Mouse (Mus musculus) gastrocnemius, adult 8-10 months (tissue): ENCODE results near the gene Fgfr3. TPM values are rescaled to one million over a fixed set of nuclear protein-coding genes. Genes with fewer than 3 reads are reported as not detected.

ENCODE experiments used
- DNase-seq, 2 experiments: peaks; one replicate each; pipeline ENCODE4 v3.0.0; 2022; ENCODE audit warnings: low spot score in 2 of 2
- total RNA-seq, 4 experiments: library from RNA; stranded (reverse); gene quantifications; 2 replicates each; pipeline ENCODE4 v1.2.4; 2022

The Fgfr3 gene
- total RNA-seq, result 1 to 10 TPM; 1.6 to 4.7 (median 1.9) TPM

DNA sequence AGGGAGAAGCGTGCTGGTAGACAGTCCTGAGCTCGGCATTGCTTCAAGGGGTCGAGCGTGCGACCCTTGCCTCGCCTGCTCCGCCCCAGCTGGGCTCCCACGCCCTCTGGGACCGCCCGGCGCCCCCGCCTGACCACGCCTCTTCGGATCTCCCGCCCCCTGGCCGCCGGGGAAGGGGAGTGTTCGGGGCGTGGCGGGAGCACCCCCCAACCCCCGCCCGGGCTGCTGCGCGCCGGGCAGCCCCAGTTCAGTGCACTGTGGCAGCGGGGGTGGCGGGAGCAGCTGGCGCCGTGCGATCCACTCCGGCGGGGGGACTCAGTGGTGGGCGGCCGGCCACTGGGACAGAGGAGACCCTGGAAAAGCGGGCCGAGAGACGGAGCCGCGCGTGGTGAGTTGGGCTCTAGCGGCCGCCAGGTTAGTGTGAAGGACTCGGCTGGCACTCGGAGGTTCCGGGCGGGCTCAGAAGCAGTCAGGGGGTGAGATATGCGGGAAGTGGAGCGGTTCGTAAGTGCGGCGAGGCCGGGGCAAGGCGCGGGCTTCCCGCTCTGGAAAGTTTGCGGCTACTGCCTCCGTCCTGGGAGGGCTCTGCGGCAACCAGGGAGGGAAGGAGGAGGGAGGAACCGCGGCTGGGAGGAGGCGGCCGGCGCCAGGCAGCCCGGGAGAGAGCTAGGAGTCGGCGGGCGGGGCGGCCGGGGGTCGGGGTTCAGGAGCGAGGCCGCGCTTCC lies at the start of gene Fgfr3:
Gene Fgfr3 (plus strand): TSS at position 134 of the 725 bp plus-strand sequence.
- peak in 1 of 2 experiments; percentile 39 for DNase-seq

DNA sequence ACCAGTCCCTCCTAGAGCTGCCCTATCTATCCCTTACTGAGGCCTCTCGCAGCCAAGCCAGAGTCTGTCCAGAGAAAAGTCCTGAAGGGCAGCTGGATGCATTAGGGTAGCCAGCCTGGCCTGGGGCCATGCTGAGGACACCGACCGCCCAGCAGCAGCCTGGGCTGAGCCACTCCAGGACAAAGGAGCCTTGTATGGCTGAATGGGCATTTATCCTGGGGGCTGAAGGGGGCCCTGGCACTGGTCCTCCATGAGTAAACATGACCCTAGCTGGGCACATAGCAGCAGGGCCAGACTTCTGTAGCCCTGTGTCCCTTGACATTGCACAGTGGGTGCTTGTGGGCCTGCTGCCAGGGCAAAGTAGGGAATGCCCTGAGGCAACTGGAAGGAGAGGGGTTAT lies 47.0 kb upstream of the Fgfr3 start:
- no peak for DNase-seq

DNA sequence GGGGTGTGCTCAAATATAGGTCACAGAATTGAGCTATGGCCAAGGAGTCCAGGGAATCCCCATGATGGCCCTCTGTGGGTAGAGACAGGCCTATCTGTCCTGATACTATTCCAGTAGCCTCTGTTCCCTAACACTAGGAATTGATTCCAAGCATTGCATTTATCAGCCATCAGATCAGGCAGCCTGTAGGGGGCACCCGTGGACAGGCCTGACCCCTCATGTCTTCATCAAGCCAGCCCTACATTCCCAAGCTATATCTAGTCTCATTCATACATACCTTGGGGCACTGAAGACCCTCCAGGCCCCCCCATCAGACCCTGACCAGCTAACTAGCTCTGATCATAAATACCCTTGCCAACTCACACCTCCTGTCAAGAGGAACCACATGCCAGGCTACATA lies 45.5 kb upstream of the Fgfr3 start:
- DNase-seq, result no peak

DNA sequence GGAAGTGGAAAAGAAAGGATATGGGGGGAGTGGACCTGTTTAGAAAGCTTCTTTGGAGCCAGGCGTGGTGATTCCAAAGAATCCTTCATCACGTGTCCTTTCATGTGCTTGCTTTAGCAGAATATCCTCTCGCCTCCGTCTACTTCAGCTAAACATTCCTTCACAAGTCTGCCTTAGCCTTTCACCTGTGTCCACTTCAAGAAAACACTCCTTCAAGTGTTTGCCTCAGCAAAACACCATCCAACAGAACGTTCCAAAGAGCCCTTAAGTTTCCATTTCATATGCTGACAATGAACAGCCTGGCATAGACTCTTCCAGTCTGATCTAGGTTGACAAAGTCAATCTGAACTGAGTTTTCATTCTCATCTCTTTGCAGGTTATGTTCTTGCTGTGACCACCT lies 43.2 kb upstream of the Fgfr3 start:
- no peak for DNase-seq

DNA sequence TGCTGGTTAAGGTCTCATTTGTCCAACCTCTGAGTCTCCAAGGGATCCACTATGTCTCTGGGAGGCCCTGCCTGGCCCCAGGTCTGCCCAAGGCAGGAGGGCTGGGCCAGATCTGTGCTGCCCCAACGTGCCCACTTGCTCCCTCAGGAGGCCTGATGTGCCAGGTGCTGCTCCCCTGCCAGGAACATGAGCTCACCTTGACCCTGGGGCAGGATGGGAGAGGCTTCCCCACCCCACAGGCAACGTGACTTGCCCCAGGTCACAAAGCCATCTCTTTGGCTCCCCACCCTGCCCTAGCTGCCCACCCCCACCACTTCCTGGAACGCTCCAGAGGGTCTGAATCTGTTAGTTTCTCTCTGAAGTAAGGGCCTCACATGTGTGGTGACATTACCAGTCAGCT lies 40.4 kb upstream of the Fgfr3 start:
- no peak for DNase-seq

DNA sequence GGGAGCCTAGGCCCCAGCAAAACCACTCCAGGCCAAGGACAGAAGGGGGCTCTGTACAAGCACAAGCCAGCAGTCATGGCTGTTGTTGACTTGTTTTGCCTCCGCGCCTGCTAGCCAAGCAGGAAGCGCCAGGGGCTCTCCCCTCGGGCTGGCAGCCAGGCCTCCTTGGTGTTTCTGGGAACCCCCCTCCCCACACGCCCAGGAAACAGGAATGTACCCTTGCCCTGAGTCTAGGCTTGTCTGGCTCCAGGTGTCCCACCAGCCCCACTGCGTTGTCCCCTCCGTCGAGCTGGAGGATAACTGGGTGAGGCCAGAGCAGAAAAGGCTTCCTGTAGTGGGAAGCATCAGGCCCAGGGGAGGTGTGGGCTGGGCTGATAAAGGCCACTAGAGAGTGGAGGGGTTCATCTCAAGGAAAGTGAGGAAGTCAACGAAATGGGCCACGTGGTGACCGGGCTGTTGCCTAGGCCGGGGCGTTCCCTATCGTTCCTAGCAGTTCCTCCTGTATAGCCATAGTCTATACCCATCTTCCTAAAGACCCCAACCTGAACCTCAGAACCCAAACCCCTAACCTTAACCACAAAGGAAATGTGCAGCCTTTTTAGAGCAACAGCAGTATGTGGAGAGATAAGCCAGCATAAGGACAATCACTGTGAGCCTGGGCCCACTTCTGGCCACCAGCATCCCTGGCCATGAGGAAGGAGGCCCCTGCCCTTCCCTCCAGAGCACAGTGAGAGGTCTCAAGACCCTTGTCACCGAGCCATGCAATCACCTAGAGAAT lies 39.7 kb upstream of the Fgfr3 start:
- no peak for DNase-seq

DNA sequence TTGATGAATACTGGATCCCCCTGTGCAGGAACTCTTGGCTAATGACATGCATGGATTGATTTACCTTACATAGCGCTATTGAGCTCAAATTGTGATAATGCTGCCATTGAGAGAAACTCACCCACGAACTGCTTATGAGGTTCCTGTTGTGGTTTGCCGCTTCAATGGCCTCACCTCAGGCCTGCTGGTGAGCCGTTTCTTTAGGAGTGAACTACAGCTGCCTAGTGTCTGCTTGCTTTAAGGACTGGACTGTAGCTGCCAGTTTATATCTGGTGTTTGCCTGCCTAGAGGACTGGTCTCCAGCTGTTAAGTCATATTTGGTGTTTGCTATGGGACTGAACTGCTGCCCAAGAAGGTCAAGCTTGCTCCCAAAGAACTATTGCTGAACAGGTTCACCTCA lies 38.5 kb upstream of the Fgfr3 start:
- DNase-seq, result no peak

DNA sequence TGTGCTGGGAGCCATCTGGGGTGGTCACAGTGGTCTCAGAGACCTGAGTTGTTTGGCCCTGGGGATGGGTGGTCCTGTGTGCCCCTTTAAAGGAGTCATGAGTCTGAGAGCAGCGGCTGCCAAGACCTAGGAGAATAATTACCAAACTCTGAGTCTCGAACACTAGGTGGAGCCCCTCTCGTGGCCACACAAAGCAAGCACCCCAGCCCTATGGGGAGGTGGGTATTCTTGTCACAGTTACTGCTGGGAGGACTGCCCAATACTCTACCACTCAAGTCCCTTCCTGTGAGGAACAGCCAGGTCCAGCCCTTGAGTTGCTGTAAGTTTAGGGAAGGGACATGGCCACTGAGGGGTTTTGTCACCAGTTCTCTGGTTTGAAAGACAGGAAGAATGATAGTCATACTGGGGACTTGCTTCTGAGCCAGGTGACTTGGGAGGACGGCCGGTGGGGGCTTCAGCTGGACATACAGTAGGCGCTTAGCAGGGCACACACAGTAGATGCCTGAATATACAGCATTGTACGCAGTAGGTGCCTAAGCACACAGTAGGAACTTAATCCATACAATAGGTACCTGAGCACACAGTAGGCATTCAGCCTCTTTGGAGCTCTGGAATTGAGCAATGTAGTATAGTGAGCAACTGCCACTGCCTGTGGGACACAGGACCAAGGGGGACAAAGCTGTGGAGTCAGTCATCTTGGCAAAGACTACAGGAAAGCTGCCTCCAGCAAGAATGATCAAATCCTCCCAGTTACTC lies 37.4 kb upstream of the Fgfr3 start:
- no peak for DNase-seq

DNA sequence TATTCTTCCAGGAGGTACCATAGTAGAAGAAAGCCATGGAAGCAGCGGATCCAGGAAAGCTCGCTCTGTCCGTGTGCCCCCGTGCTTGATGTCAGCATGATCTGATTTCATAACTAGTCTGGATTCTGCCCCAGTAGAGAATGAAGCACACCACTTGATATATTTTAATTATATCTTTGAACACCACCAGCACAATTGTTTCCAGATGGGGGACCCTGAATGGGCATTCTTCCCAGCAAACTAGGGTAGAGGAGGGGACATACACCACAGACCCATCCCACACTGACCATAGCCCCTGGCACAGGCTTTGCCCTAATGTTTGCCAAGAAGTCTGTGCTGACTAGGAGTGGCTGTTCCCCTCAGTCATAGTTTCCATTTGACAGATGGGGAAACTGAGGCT lies 36.5 kb upstream of the Fgfr3 start:
- no peak for DNase-seq

DNA sequence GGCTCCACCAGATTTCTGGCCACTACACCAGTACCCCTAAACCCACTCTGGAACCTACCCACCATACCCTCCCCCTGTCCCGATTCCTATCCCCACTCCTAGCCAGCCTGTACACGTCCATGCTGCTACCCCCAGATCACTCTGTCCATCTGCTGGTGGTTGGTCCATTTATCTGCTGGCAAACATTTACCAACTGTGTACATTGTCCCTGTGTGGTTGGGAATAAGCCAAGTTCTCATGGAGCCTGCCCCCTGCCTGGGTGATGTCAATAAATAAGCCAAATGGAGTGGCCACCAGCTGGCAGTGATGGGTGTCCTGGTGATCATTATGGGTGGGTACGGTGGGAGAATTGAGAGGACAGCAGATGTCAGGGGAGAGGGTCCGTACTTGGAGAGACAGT lies 34.3 kb upstream of the Fgfr3 start:
- DNase-seq, result no peak

DNA sequence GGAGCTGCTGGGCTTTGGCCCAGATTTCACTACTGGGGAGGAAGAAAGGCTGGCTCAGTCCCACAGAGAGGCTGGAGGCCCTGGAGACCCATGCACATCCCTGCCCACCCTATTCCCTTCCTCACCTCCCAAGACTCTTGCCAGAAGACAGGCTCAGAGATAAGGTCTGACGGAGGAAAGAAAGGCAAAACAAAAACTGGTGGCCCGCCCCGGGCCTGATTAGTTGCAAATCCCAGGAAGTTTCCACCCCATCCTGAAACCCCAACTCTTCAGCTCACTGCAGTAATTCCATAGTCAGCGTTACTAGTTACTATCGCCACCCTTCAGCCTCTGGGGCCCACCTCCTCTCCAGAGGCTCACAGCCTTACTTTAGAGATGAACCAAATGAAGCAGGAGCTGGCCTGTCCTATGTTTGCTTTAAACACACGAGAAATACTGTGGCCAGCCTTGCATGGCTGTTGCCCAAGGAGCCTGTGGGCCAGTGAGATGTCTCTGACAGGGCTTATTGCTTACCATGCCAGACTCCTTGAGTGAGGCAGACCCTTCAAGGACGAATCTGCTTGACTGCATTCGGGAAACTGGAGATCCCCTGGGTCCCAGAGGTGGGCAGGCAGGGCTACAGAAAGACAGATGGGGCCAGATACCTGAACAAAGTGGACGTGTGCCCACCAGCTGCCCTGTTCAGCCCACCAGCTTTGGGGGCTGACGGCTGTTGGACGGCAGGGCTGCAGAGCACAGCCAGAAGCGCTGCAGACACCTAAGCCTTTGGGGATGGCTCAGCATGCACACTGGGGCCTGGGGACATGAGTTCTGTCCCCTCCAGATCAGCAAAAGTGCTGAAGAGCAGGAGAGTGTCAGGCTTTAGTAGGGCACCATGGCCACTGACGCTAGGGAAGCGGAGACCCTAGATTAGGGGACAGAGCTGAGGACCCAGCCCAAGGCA lies 32.9 kb upstream of the Fgfr3 start:
- DNase-seq, result no peak

DNA sequence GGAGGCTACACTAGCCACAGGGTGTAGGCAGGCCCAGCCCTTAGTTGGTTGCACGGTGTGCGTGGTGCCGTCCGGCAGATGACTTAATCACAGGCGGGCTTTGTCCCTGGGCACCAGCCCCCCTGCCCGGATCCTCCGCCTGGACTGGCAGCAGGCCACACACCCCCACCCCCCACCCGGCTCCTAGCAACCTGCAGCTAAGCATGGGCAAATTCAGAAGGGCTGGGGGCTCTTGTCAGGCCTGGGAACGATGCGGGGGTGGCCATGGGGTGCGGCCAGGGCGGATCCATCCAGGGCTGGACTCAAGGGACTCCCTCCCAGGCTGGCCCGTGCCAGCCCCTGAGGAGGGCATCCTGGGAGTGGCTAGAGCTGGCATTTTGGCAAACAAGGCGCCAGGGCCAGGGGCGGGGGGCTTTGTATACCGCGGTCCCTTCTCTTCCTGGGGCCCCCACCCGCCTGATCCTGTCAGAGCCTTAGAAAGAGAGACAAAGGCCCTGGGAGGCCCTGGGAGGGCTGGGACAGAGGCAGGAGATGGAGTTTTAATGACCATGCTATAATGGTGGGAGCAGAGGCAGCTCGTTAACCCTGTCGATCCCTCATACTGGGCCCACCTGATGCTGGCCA lies 32.1 kb upstream of the Fgfr3 start:
- DNase-seq, result no peak

DNA sequence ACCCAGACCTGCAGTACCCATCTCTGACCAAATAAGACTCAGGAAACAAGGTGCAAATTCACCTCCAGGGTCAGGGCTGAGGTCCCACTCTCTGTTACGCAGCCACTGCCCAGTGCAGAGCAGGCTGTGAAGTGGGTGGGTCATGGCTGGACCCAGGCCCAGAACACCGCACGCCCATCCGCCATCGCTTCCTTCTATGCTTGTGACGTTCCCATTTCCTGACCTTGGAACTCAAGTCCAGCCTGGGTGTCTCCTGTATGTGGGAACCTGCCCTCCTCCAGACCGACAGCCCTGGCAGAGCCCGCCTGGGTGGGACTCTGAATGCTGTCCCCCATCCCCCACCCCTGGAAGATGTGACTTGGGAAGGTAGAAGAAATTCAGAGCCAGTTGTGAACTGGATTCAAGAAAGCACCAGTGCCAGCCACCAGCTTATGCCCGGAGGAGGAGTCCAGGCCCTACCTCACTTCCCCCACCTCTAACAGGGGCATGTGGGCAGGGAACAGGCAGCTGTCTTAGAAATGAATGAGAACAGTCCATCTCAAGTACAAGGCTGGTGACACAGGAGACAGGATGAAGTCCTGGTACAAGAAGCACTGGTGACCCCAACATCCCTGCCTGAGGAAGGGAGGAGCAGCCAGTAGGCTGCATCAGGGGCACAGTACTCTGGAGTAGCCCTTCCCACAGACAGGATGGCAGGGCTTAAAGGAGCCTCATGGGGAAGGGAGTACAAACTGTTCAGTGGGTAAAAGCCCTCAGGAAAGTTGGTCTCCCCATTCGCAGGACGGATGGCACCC lies 31.4 kb upstream of the Fgfr3 start:
- no peak for DNase-seq

DNA sequence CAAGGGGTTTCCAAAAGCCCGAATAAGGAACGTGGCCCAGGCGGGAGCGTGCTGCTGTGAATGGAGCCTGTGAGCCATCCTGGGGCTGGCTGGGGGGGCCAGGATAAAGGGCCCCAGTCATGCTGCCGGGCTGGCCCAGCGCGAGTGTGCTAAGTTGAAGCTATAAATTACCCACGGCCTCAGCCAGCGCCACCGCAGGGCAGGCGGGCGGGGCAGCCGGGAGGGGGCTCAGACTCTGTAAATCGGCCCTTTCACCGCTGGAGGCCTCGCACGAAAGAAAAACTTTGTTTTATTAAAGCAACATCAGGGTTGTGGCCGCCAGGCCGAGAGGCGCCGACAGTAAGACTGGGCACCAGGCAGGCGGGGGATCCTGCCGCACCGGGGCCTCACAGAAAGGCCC lies 29.1 kb upstream of the Fgfr3 start:
- DNase-seq, result peak in 1 of 2 experiments; percentile 14

DNA sequence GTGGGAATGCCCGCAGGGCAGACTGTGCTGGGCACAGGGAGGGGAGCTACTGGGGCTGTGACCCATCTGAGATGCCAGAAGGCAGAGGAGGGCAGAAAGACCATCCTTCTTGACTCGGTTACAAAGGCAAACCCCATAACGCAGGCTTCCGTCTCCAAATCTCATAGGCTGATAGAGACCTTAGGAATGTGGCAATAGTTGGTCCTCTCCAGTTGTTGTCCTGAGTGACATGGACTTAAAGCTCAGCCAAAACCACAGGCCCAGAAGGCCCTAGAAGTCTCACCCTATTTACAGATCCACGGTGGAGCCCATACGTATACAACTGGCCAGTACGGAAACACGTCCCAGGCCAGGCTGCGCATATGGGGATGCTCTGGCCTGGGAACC lies 27.0 kb upstream of the Fgfr3 start:
- DNase-seq, result no peak

DNA sequence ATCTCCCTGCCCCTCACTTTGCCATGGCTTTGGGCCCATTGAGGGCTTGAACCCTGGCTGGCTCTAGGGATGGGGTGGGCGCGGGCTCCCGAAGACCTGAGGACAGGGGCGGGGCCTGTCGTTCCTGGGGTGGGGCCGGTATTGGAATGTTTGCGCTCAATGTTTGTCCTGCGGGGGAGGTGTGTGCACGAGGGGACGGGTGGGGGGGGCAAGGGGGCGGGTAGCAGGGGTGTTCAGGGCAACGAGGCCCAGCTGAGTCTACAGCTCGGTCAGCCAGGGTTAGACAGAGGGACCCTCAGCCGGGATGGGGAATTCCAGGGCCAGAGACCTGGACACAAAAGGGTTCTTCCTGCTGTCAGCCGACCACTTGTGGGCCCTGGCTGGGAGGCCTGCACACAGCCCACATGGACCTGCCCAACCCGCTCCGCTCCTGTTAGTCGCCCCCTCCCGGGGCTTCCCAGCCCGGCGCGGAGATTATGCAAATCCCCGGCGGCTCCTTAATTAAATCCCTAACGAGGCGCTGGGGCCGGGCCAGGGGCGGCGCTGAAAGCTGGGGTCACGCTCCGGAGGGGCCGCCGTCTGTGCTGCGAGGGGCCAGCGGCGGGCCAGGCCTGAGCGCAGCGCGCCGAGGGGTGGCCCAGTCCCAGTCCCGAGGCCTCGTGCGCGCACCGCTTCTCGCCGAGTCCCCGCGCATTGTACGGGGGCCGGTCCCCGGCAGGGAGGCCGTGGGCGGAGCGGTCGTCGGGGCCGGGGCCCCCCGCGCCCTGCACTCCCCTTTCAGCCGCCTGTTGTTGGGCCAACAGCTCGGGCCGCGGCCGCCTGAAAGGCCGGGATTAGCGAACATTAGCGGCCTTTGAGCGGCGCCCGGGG lies 26.4 kb upstream of the Fgfr3 start:
- no peak for DNase-seq

DNA sequence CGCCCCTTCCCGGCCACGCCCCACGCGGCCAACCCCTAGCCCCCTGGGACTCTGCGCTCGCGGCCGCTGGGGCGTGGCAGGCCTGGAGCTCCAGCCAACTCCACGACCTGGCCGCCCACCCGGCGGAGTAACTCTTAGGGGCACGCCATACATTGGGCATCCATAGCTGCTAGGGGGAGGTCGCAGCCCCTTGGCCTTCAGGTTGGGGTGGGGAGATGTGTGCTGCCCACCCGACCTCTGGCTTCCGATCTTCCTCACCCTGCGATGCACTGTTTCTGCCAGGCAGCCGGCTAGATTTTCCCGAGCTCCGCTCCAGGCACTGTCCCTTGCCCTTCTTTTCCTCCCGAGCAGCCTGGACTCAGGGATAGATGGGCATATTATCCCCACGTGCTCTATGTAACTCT lies 25.8 kb upstream of the Fgfr3 start:
- no peak for DNase-seq

DNA sequence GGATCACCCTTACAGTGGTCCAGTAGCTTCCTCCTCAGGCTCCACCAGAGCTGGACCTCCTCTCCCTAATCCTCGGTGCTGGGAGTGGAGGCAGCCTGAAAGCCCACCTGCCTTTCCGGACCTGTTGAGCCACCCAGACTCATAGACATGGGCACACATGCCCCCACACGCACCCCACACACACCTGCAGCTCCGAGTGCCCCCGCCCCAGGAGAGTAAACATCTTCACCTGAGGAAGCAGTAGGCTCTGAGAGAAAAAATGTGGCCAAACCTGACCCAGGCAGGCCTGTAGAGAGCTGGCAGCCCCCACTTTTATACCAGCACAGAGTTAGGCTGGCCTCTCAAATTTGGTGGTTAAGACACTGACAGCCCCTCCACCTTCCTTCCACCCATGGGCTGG lies 25.0 kb upstream of the Fgfr3 start:
- no peak for DNase-seq

DNA sequence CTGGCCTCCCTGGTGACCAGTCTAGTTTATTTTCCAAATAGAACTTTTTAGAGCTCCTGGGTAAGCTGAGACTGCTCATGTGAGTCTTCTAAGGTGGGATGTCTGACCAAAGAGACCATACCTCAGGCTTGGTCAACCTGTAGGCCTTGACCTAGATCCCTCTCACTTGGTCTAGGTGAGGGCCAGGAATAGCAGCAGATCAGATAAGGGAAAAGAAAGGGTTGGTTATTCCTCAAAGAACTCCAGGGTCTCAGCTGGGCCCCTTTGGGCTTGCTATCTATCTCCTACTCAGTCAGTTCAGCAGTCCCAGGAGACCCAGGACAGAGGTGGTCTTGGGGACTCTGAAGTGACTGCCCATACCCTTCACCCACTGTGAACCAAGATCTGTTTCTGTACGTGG lies 23.9 kb upstream of the Fgfr3 start:
- DNase-seq, result no peak
